ENCODE assay signal across 8 mouse cellular contexts in genomic region chr3:88772399-88772798, GRCm38 (mm10). TPM values are rescaled to one million over a fixed set of nuclear protein-coding genes. Genes with fewer than 3 reads are reported as not detected.
DNase-seq lines count a peak whose midpoint lies in the region; ATAC-seq and TF ChIP-seq lines count a peak whose summit lies in the region.
"Not testable (repeated sequence)": the region's sequence is repeated elsewhere in the genome, so short reads cannot be mapped to it uniquely, and the experiment has no call there.

No protein-coding gene starts in this region.

- DNase-seq in gastrocnemius, postnatal 10 days: peak; percentile 69
- peak; percentile 91 for DNase-seq in hindbrain, postnatal 0 days (ENCODE audit: low spot score)
- DNase-seq in left cerebral cortex, adult 18-20 months (ENCODE audit: low spot score in 2 of 2): peak; percentile 88 to 97
- peak; percentile 89 for DNase-seq in lung, postnatal 25 days (ENCODE audit: low spot score)
- peak; percentile 40 for DNase-seq in retina, adult 2 months (ENCODE audit: low read depth, low spot score)
- peak; percentile 93 for DNase-seq in thymus, postnatal 14 days

- WGBS in hindbrain, postnatal 0 days: under 1% methylated on average over 17 of the region's 19 CpGs

- not testable (repeated sequence) for H3K27me3 ChIP-seq in hindbrain, postnatal 0 days (ENCODE audit: insufficient read depth, low read length)

- not testable (repeated sequence) for H3K9me3 ChIP-seq in hindbrain, postnatal 0 days (ENCODE audit: low read length)

- H3K36me3 ChIP-seq in hindbrain, postnatal 0 days (ENCODE audit: insufficient read depth, low read length): not testable (repeated sequence)

- peak; percentile 87; the same call in 1 of the 2 replicates for TF ChIP-seq POLR2A in cortical plate, adult 2 months (IDR thresholded peaks at IDR 0.05; ENCODE audit: extremely low read depth, insufficient read depth, low read length)

- H3K27ac ChIP-seq in cortical plate, adult 2 months (ENCODE audit: insufficient read depth, low read length): not testable (repeated sequence)
- peak overlapping the region; percentile 66; the same call in 1 of the 2 replicates for H3K27ac ChIP-seq in hindbrain, postnatal 0 days

- not testable (repeated sequence) for H3K4me2 ChIP-seq in hindbrain, postnatal 0 days (ENCODE audit: low read depth, low read length)

- not testable (repeated sequence) for H3K4me1 ChIP-seq in cortical plate, adult 2 months (ENCODE audit: control insufficient read depth, insufficient read depth, low read length); hindbrain, postnatal 0 days (ENCODE audit: insufficient read depth, low read length)

- peak; percentile 59 for ATAC-seq in activated CD4-positive, CD25-positive, alpha-beta regulatory T cell, adult 4 months
- peak; percentile 86 for ATAC-seq in hindbrain, postnatal 0 days

- H3K4me3 ChIP-seq in cortical plate, adult 2 months (ENCODE audit: insufficient read depth, low read length): peak overlapping the region; percentile 85
- H3K4me3 ChIP-seq in hindbrain, postnatal 0 days (ENCODE audit: low read length): peak overlapping the region; percentile 40

- TF ChIP-seq CTCF in cortical plate, adult 2 months (IDR thresholded peaks at IDR 0.05; ENCODE audit: extremely low read depth, insufficient read depth, low read length); hindbrain, postnatal 0 days (IDR thresholded peaks at IDR 0.05; ENCODE audit: low read depth): not testable (repeated sequence)

- not testable (repeated sequence) for H3K9ac ChIP-seq in hindbrain, postnatal 0 days (replicated peaks; ENCODE audit: low read length)

RNA-seq across cellular contexts. Expression of gene Syt11, which starts 2.6 kb away (rescaled TPM):
- 100 to 1,000 TPM in 1 of 2 experiments, 10 to 100 TPM in 1; 95.9 to 102 TPM for polyA plus RNA-seq in activated CD4-positive, CD25-positive, alpha-beta regulatory T cell, adult 4 months (2017; shearing (Covaris generic))
- polyA plus RNA-seq in cortical plate, adult 2 months (2012; rRNA removed): 467 and 476 TPM in 2 replicates
- total RNA-seq in gastrocnemius, postnatal 10 days (2021): 1 to 10 TPM; 4.6 to 5.4 TPM
- total RNA-seq in hindbrain, postnatal 0 days (2014; rRNA removed): 201 and 216 TPM in 2 replicates
- polyA plus RNA-seq in hindbrain, postnatal 0 days (2015; fragmentation: Nextera tagmentation; extraction: Ambion mirVana): 265 and 273 TPM in 2 replicates
- total RNA-seq in left cerebral cortex, adult 18-20 months (2021): 100 to 1,000 TPM; 511 to 528 TPM

RNA-seq across cellular contexts. Expression of gene Rit1, which starts 55.8 kb away (rescaled TPM):
- polyA plus RNA-seq in activated CD4-positive, CD25-positive, alpha-beta regulatory T cell, adult 4 months (2017; shearing (Covaris generic)): 10 to 100 TPM; 36.5 to 43.2 TPM
- polyA plus RNA-seq in cortical plate, adult 2 months (2012; rRNA removed): 58.7 and 63.6 TPM in 2 replicates
- 10 to 100 TPM; 21.9 to 23.6 TPM for total RNA-seq in gastrocnemius, postnatal 10 days (2021)
- total RNA-seq in hindbrain, postnatal 0 days (2014; rRNA removed): 55.6 and 76.7 TPM in 2 replicates
- polyA plus RNA-seq in hindbrain, postnatal 0 days (2015; fragmentation: Nextera tagmentation; extraction: Ambion mirVana): 68.7 and 69.3 TPM in 2 replicates
- total RNA-seq in left cerebral cortex, adult 18-20 months (2021): 10 to 100 TPM; 41.4 to 42.9 TPM

Comparison
In these comparisons a context has a peak if more than half of its experiments do, and no peak if none do; other contexts are left out.
1. DNase-seq: peak in every context shown above with its lines; median percentile 93 in thymus, postnatal 14 days; 92 in left cerebral cortex, adult 18-20 months; 91 in hindbrain, postnatal 0 days; 89 in lung, postnatal 25 days; 69 in gastrocnemius, postnatal 10 days; 40 in retina, adult 2 months.
2. RNA of gene Syt11, which starts 2.6 kb away (total RNA-seq): 511 to 528 TPM in left cerebral cortex, adult 18-20 months and 201 to 216 TPM in hindbrain, postnatal 0 days; 4.6 to 5.4 TPM in gastrocnemius, postnatal 10 days; every median in the first group is over 10 times any median in the second.